Mouse (Mus musculus) forebrain, embryonic 11.5 days (tissue): ENCODE measurements at regions not wholly inside any gene's neighbourhood (a gene's known extent, or its start where the extent isn't known, plus 50 kb on each side); places are given as distances from the start of the nearest gene placed in this dataset.

Experiments
- ATAC-seq: fragments of 200-750 bp; cut with Nextera tagmentation; replicated peaks from 2 replicates; pipeline ENCODE4 v1.8.0; 2017; ENCODE audit warnings: moderate TSS enrichment; ENCODE audit not compliant: low FRiP score
- DNase-seq: peaks from one replicate; pipeline ENCODE4 v3.0.0-alpha.2; 2017; ENCODE audit warnings: low spot score
- H3K27ac ChIP-seq: fragments of 300-500 bp; sonication (generic); 2 replicates; pipeline ENCODE4 v1.5.1; 2014; ENCODE audit warnings: low read depth, low read length
- H3K27me3 ChIP-seq: fragments of 300-500 bp; sonication (generic); 2 replicates; pipeline ENCODE4 v1.6.1; 2014; ENCODE audit warnings: mild to moderate bottlenecking, low read length, mixed read lengths; ENCODE audit not compliant: control insufficient read depth, insufficient read depth
- H3K36me3 ChIP-seq: fragments of 300-500 bp; sonication (generic); 2 replicates; pipeline ENCODE4 v1.6.1; 2014; ENCODE audit warnings: mild to moderate bottlenecking, low read length, moderate library complexity, mixed read lengths; ENCODE audit not compliant: control insufficient read depth, insufficient read depth
- H3K4me1 ChIP-seq: fragments of 300-500 bp; sonication (generic); replicated peaks from 2 replicates; pipeline ENCODE4 v1.6.1; 2014; ENCODE audit warnings: low read length, mixed read lengths; ENCODE audit not compliant: control insufficient read depth, insufficient read depth
- H3K4me2 ChIP-seq: fragments of 300-500 bp; sonication (generic); 2 replicates; pipeline ENCODE4 v1.6.1; 2014; ENCODE audit warnings: low read depth, mild to moderate bottlenecking, low read length, moderate library complexity, mixed read lengths; ENCODE audit not compliant: severe bottlenecking
- H3K4me3 ChIP-seq: fragments of 300-500 bp; sonication (generic); 2 replicates; pipeline ENCODE4 v1.5.1; 2014; ENCODE audit warnings: low read depth, low read length
- H3K9ac ChIP-seq: fragments of 300-500 bp; sonication (generic); 2 replicates; pipeline ENCODE4 v1.6.1; 2014; ENCODE audit warnings: low read length
- H3K9me3 ChIP-seq: fragments of 300-500 bp; sonication (generic); 2 replicates; pipeline ENCODE4 v1.6.1; 2016; ENCODE audit warnings: low read length, mixed read lengths; ENCODE audit not compliant: control insufficient read depth
- WGBS: fragments of 180-500 bp; shearing (Covaris S2); extraction: QIAGEN DNeasy Blood & Tissue Kit; methylation state at CpG from one replicate; pipeline ENCODE4 v1.1.7; 2014; 5-methylcytosine and 5-hydroxymethylcytosine counted together

DNA sequence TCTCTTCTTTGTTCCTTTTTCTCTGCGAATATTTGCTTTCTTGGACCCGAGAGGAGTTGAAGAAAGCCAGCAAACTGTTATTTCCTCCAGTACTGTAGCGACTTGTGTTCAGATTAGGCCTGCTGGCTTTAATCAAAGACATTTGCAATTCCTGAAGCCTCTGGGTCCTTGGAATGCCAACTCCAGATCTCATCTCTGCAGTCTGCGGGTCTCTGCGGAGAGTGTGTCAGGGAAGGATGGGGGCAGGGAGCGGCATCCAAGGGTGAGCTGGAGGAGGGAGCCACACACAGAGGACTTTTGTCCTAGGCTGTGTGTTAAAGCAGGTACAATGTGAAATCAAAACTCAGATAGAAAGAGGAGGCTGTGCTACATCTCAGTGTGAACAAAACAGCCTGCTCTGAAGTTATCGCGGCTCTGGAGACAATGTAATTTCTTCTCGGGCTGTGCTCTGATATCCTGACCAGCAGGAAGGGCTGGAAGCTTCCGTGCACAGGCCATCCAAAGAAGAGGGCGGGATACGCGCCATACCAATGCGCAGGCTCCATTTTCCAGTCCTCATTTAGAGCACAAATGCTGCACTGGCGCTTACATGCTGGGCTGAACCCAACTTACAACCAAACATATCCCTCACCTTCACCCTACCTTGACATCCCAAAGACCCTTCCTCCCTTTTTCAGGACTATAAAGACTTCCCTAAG, 71.1 kb upstream of the Cadm1 start:
- H3K36me3 ChIP-seq = no peaks in the 10 kb centered on the region
- 53% methylated on average over 15 of the region's 15 CpGs for WGBS
- H3K4me3 ChIP-seq = no peak overlapping the region
- DNase-seq (peak; percentile 48), ATAC-seq (no peak)
- no peaks in the 10 kb centered on the region; the same call in 1 of the 2 replicates for H3K27me3 ChIP-seq
- no peaks in the 10 kb centered on the region for H3K4me1 ChIP-seq
- H3K4me2 ChIP-seq = no peak overlapping the region
- H3K9ac ChIP-seq = no peak overlapping the region
- no peak overlapping the region for H3K27ac ChIP-seq
- no peaks in the 10 kb centered on the region for H3K9me3 ChIP-seq

DNA sequence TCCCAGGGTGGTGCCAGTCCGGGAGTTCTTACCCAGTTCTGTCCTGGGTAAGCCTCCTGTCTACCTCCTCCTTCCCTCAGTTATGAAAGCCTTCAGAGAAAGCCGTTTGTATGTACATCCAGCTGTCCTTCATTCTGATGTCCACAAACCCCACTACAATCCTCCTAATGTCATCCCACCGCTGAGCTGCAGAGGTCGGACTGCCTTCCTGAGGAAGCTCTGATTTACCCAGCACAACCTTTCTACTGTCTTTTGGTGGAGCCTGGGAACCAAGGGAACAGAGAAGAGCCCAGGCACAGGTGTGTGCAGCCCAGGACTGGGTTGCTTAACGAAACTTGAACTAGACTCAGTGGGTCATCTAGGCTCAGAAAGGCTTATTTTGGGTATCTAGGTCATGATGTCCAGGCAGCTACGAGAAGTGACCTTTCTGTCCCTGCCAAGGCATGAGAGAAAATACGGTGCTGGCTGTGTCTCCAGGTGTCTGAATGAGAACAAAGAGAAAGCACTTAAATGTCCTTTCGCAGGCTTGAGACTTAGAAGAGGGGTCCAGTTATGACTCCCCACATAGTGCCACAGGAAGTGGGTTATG, 70.4 kb upstream of the Cadm1 start:
- no peak overlapping the region for H3K9ac ChIP-seq
- ATAC-seq = no peak
- H3K27ac ChIP-seq = no peak overlapping the region
- 84% methylated on average over 8 of the region's 8 CpGs for WGBS
- H3K9me3 ChIP-seq = no peaks in the 10 kb centered on the region
- no peaks in the 10 kb centered on the region; the same call in 1 of the 2 replicates for H3K27me3 ChIP-seq
- H3K4me1 ChIP-seq = no peaks in the 10 kb centered on the region
- H3K4me2 ChIP-seq = no peak overlapping the region
- DNase-seq = peak; percentile 34
- H3K4me3 ChIP-seq = no peak overlapping the region
- no peaks in the 10 kb centered on the region for H3K36me3 ChIP-seq

DNA sequence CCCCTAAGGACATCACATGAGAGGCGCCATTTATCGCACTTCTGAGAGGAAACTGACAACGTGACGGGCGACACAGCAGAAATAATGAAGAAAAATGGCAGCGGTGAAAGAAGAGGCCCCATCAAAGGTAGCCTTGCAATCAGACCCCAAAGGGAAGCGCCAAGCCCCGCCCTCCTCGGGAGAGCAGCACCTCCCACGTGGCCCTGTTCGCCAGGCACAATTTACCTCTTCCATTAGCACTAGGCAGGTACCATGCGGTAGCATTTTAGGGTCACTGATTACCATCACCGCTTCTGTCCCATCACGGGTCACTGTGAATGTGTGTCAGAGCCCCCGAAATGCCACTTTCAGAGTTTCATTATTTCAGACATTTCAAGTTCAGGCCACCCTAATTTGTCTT, 69.7 kb upstream of the Cadm1 start:
- Histone ChIP-seq H3K27me3 (no peaks in the 10 kb centered on the region; the same call in 1 of the 2 replicates), H3K36me3 (no peaks in the 10 kb centered on the region), H3K9ac (no peak overlapping the region), H3K4me2 (no peak overlapping the region), H3K4me1 (no peaks in the 10 kb centered on the region), H3K9me3 (no peaks in the 10 kb centered on the region), H3K27ac (no peak overlapping the region), H3K4me3 (no peak overlapping the region)
- 84% methylated on average over 15 of the region's 15 CpGs for WGBS
- ATAC-seq (no peak), DNase-seq (peak; percentile 37)

DNA sequence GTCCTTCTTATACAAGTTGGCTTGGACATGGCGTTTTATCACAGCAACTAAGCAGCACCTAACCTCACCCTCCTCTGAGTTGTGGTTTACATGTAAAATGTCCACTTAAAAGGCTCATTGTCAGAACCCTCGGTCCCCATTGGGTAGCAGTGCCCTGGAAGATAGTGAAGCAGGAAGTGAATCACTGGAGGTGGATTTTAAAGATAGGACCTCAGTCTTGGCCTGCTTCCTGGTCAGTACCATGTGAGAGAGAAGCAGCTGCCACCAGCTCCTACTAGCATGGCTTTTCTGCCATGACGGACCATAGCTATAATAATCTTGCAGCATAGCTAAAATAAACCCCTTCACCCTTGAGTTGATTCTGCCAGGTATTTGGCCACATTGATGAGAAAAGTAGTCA, 68.1 kb upstream of the Cadm1 start:
- 89% methylated on average over 3 of the region's 3 CpGs for WGBS

DNA sequence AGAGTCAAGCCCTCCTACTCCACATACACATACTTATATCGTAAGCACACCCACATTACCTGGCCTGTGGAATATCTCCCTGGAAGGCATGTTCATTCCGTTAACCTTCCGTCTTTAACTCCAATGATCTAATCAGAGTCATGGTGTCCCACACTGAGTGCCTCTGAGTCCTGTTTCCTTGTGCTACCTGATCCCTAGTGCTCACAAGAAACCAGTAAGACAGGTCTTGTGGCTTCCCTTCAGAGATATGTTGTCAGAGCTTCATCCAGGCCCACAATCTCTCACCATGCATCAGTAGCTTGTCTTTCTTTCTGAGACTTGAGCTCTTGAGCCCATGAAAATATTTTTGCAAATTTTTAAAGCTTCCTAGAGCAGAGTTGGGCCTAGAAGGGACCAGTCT, 63.2 kb upstream of the Cadm1 start:
- no peak overlapping the region for H3K4me2 ChIP-seq
- H3K27me3 ChIP-seq = no peaks in the 10 kb centered on the region
- 92% methylated on average over 3 of the region's 3 CpGs for WGBS
- H3K36me3 ChIP-seq = no peaks in the 10 kb centered on the region
- DNase-seq = peak; percentile 35
- H3K4me3 ChIP-seq = no peak overlapping the region
- ATAC-seq = no peak
- H3K9ac ChIP-seq = no peak overlapping the region
- no peak overlapping the region for H3K27ac ChIP-seq
- H3K9me3 ChIP-seq = no peaks in the 10 kb centered on the region
- H3K4me1 ChIP-seq = no peaks in the 10 kb centered on the region

More for the DNA sequence above, 68.1 kb upstream of the Cadm1 start:
- Histone ChIP-seq H3K9me3 (no peaks in the 10 kb centered on the region), H3K4me2 (no peak overlapping the region), H3K4me3 (no peak overlapping the region), H3K27me3 (no peaks in the 10 kb centered on the region; the same call in 1 of the 2 replicates), H3K36me3 (no peaks in the 10 kb centered on the region), H3K4me1 (no peaks in the 10 kb centered on the region), H3K27ac (no peak overlapping the region), H3K9ac (no peak overlapping the region)
- DNase-seq (no peak), ATAC-seq (no peak)

DNA sequence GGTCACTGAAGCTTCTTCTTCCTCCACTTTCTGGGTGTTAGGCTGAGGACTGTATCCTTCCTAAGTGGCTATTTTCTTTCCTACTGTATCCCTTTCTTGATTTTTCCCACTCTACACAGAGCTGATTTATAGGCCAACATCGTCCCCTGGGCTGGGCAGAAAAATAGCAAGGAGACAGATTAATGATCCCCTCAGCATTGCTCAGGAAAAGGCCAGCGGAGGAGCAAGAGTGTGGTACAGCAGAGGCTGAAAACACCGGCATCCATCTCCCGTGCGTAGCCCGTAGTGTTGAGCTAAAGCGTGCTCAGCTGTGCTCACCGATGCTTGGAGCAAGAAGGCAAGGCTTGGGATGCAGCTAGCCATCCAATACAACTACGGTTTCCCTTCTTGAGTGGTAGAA, 62.2 kb upstream of the Cadm1 start:
- no peak for ATAC-seq
- Histone ChIP-seq H3K4me1 (no peaks in the 10 kb centered on the region), H3K9ac (no peak overlapping the region), H3K36me3 (no peaks in the 10 kb centered on the region), H3K9me3 (no peaks in the 10 kb centered on the region), H3K4me3 (no peak overlapping the region), H3K27me3 (no peaks in the 10 kb centered on the region), H3K4me2 (no peak overlapping the region), H3K27ac (no peak overlapping the region)
- 89% methylated on average over 9 of the region's 9 CpGs for WGBS
- DNase-seq = peak; percentile 14

DNA sequence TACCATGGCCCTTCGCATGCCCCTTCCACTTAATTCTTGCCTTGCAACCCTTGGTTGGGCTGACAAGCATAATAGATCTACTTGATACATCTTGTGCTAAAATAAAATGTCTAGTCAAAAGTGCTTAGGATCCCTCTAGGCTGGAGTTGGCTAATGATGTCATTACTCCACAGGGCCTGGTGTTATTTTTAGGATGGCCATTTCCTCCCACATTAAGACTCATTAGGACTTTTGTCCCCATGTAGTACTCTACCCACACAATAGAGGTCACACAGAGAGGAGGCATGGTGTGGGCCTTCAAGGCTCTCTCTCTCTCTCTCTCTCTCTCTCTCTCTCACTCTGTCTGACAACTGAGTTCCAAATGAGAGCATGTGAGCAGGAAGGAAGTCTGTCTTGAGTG, 60.4 kb upstream of the Cadm1 start:
- Histone ChIP-seq H3K9ac (no peak overlapping the region), H3K27me3 (no peaks in the 10 kb centered on the region), H3K27ac (no peak overlapping the region), H3K4me2 (no peak overlapping the region), H3K4me3 (no peak overlapping the region), H3K36me3 (no peaks in the 10 kb centered on the region), H3K9me3 (no peaks in the 10 kb centered on the region), H3K4me1 (no peaks in the 10 kb centered on the region)
- DNase-seq = no peak
- ATAC-seq = no peak
- WGBS = 87% methylated on average over 1 of the region's 1 CpGs

DNA sequence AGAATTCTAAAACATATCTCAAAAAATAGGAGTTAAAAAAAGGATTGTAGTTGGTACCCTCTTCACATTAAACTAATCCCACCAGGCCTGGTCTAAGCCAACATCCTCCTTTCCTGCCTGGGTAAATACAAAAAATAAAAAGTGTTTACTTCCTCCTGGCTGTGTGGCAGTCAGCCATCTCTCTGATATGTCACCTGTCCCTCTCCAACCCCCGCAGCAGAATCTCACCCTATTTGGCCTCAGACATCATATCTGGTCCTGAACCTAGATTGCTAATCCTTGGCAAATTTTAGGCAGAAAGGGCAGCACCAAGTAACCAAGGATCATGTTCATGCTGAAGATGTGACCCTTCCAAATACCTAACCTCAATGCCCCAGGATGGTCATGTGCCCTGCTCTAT, 59.2 kb upstream of the Cadm1 start:
- no peak overlapping the region for H3K9ac ChIP-seq
- no peaks in the 10 kb centered on the region for H3K4me1 ChIP-seq
- ATAC-seq (no peak), DNase-seq (peak; percentile 31)
- H3K27ac ChIP-seq = no peak overlapping the region
- 90% methylated on average over 1 of the region's 1 CpGs for WGBS
- no peak overlapping the region for H3K4me3 ChIP-seq
- no peaks in the 10 kb centered on the region for H3K9me3 ChIP-seq
- no peaks in the 10 kb centered on the region for H3K36me3 ChIP-seq
- H3K27me3 ChIP-seq = no peaks in the 10 kb centered on the region
- no peak overlapping the region for H3K4me2 ChIP-seq
